Mouse (Mus musculus) cerebellum, adult 2 months (tissue): ENCODE data around the gene Map3k3. TPM values are rescaled to one million over a fixed set of nuclear protein-coding genes. Genes with fewer than 3 reads are reported as not detected.

ENCODE experiments used
- DNase-seq, 2 experiments: peaks; one replicate each; pipeline ENCODE4 v3.0.0; 2021
- H3K27ac ChIP-seq: fragments of 200-500 bp; 2 replicates; pipeline ENCODE4 v1.5.1; 2012; ENCODE audit warnings: low read length, control low read depth, inconsistent platforms; ENCODE audit not compliant: insufficient read depth
- H3K27me3 ChIP-seq: fragments of 200-500 bp; 2 replicates; pipeline ENCODE4 v1.6.1; 2012; ENCODE audit warnings: inconsistent platforms, mild to moderate bottlenecking, low read length, moderate library complexity; ENCODE audit not compliant: control insufficient read depth, insufficient read depth
- H3K4me1 ChIP-seq: fragments of 200-500 bp; 2 replicates; pipeline ENCODE4 v1.6.1; 2011; ENCODE audit warnings: low read length; ENCODE audit not compliant: control insufficient read depth, insufficient read depth
- H3K4me3 ChIP-seq: fragments of 200-500 bp; replicated peaks from 2 replicates; pipeline ENCODE3; 2011; ENCODE audit warnings: mild to moderate bottlenecking, low read depth, low read length, control low read depth; ENCODE audit not compliant: insufficient read depth
- CTCF ChIP-seq: fragments of 200-500 bp; IDR thresholded peaks from 2 replicates; pipeline ENCODE4 v1.5.1; 2011; ENCODE audit warnings: low read depth, mild to moderate bottlenecking, control low read depth, low read length, moderate library complexity, borderline replicate concordance; ENCODE audit not compliant: insufficient read depth
- POLR2A ChIP-seq: fragments of 200-500 bp; IDR thresholded peaks from 2 replicates; pipeline ENCODE4 v1.6.1; 2011; ENCODE audit warnings: low read length, control low read depth, borderline replicate concordance; ENCODE audit not compliant: insufficient read depth
- WGBS: fragments of 180-500 bp; shearing (Covaris S2); methylation state at CpG from one replicate; pipeline ENCODE4 v1.1.7; 2018; 5-methylcytosine and 5-hydroxymethylcytosine counted together
- polyA plus RNA-seq: library from polyadenylated mRNA; depleted of rRNA; stranded (reverse); fragments of >200 nt; gene quantifications from 2 replicates; pipeline ENCODE4 v1.2.3, GENCODE M21; 2012

The Map3k3 gene
- polyA plus RNA-seq, 1 experiment: 33.8 TPM

DNA sequence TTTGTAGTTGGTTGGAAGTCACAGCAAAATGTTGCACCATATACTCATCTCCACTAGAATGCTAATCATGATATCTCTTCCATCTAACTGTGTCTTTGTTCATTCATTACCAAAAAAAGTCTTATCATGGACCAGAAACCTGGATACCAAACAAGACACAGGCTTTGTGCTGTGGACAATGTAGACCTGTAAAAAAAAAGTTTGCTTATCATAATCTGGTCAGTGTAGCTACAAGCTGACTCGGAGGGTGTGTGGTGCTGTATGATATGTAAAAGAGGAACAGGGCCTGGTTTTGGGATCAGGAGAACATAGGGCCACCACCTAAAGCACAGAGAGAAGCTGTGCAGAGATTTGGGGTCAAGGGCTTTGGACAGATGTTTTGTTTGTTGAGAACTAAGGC, 45.1 kb downstream of the Map3k3 start:
- Histone ChIP-seq H3K4me3 (no peak overlapping the region), H3K27ac (no peak overlapping the region), H3K4me1 (peaks cover 4% of the 10 kb centered on the region; the same call in 1 of the 2 replicates), H3K27me3 (no peaks in the 10 kb centered on the region)
- TF ChIP-seq POLR2A (no peak), CTCF (no peak)
- DNase-seq: no peak
- 93% methylated on average over 1 of the region's 1 CpGs for whole genome bisulfite sequencing

DNA sequence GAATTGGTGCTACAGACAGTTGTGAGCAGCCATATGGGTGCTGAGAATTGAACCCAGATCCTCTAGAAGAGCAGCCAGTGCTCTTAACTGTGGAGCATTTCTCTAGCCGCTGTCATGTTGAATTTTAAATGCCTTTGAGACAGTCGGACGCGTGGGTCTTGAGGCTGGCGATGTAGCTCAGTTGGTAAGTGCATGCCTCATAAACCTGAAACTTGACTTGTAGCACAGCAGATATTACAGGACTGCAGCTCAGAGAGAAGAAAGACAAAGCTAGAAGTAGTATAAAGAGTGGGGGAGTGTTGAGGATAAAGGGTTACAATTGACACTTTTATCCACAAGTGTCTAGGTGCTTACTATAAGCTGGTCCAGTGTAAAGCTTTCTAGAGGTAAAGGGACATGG, 48.1 kb downstream of the Map3k3 start:
- DNase-seq: no peak
- H3K4me1 ChIP-seq: peaks cover 8% of the 10 kb centered on the region; the same call in 1 of the 2 replicates
- WGBS: 87% methylated on average over 5 of the region's 5 CpGs
- no peak overlapping the region for H3K4me3 ChIP-seq
- TF ChIP-seq POLR2A (no peak), CTCF (no peak)
- no peaks in the 10 kb centered on the region for H3K27me3 ChIP-seq
- H3K27ac ChIP-seq: no peak overlapping the region

DNA sequence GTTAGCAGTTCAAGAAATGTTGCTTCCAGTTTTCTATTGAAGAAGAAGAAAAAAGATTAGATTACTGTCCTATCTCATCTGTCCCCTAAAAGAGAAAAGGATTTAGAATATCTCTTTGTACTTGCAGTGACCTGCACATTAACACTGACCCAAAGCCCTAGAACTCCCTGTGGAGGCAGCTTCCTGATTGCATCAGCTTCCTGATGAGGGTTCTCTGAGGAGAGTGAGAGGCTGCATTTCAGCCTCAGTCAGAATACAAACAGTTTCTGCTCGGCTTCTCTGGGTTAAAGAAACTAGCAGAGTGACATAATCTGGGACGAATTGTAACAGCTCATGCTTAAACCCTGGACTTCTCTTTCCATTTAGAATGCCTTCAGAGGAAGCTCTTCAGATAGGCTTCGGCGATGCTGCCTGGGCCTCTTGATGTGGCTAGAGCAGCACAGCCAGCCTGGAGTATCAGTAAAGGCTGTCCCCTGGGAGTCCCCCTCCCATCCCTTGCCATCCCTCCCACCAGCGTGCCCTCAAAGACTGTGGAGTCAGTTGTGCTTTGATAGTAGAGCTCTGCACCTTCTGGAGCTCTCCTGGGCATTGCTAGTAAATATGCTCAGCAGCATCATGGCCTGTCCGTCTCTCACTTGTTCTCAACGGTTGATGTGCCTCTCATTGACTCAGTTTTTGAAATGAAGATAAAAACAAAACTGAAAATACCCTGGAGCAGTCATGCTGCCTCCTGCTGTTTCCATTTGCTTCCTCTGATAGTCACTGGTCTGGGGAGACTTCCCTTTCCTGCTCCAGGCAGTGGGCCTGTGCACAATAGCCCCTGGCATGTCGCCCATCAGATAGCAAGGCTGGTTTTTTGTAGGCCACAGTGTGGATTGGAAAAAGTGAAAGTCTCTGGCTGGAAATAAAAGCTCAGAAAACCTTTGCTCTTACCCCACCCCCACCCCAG, 50.4 kb downstream of the Map3k3 start:
- DNase-seq: peak; percentile 59 to 69
- Histone ChIP-seq H3K27ac (peak overlapping the region; percentile 58), H3K4me3 (no peak overlapping the region), H3K4me1 (peaks cover 8% of the 10 kb centered on the region; the same call in 1 of the 2 replicates), H3K27me3 (no peaks in the 10 kb centered on the region)
- 17% methylated on average over 8 of the region's 8 CpGs for WGBS
- TF ChIP-seq POLR2A: no peak
- TF ChIP-seq CTCF: no peak

DNA sequence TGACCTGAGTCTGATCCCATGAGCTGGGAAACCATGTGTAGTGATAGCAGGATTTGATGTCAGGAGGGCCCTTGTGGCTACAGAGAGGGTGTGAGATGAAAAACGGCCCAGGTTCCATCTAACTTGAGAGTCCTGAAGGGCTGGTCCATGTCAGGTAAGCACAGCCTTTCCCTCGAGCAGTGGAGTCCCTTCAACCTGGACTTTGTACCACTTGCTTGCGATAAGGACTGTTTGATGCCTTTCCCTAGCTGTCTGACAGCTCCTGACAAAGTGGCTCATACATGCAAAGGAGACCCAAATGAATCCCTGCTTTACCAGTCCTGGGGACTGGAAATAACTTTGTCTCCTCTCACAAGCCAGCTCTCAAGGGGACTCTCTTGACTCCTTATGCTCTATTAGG, 66.8 kb downstream of the Map3k3 start:
- H3K4me1 ChIP-seq: peaks cover 13% of the 10 kb centered on the region
- peak overlapping the region; percentile 34 for H3K27ac ChIP-seq
- DNase-seq: no peak
- no peak for TF ChIP-seq CTCF
- no peak for TF ChIP-seq POLR2A
- 95% methylated on average over 3 of the region's 3 CpGs for WGBS
- H3K4me3 ChIP-seq: no peak overlapping the region
- no peaks in the 10 kb centered on the region for H3K27me3 ChIP-seq

DNA sequence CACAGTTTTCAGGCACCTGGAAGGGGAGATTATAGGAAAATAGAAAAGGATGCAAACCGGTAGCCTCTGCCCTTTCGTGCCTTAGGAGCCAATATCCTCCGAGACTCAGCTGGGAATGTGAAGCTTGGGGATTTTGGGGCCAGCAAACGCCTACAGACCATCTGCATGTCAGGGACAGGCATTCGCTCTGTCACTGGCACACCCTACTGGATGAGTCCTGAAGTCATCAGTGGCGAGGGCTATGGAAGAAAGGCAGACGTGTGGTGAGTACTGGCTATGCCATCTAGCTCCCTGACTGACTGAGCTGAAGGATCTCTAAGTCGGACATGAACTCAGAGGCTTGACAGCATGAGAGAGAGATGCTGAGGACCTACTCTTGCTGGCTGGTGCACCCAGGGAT, 67.7 kb downstream of the Map3k3 start:
- no peak overlapping the region for H3K4me3 ChIP-seq
- peak in 1 of 2 experiments; percentile 68 for DNase-seq
- peak overlapping the region; percentile 66 for H3K27ac ChIP-seq
- peaks cover 14% of the 10 kb centered on the region for H3K4me1 ChIP-seq
- H3K27me3 ChIP-seq: no peaks in the 10 kb centered on the region
- TF ChIP-seq CTCF: peak; percentile 51; the same call in 1 of the 2 replicates
- no peak for TF ChIP-seq POLR2A
- 13% methylated on average over 8 of the region's 8 CpGs for WGBS

DNA sequence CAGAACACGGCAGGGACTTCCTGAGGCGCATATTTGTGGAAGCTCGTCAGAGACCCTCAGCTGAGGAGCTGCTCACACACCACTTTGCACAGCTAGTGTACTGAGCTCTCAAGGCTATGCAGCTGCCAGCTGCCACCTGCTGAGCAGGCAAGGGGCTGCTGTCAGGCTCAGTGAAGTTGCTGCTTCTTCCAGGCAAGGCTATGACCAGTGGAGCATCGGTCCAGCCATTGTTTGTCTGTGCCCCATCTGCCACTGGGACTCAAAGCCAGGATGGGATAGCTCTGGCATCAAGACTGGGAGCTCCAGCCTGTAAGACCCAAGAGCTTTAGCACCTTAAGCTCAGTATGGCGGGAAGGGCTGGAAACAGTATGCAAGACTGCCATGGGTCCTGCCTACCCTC, 69.7 kb downstream of the Map3k3 start:
- no peaks in the 10 kb centered on the region for H3K27me3 ChIP-seq
- H3K4me3 ChIP-seq: no peak overlapping the region
- 21% methylated on average over 5 of the region's 5 CpGs for WGBS
- no peak for DNase-seq
- H3K27ac ChIP-seq: no peak overlapping the region
- TF ChIP-seq CTCF: no peak
- no peak for TF ChIP-seq POLR2A
- H3K4me1 ChIP-seq: peaks cover 25% of the 10 kb centered on the region

DNA sequence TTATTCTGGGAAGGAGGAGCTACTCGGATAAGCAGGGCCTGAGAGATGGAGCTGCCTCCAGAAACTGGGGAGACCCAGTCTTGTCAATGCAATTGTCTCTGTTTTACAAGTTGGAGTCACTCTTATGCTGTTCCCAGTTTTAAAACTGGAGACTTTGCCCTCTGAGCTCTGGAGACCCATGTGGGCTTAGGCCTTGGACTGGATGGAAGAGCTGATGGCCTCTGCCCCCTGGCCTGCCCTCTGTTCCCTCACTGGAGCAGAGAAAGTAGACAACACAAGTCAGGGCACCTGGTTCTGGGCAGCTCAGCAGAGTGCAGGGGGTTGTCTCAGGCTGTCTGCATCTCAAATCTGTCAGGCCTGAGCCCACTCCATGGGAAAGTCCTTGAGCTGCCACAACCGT, 70.4 kb downstream of the Map3k3 start:
- Histone ChIP-seq H3K4me1 (peaks cover 27% of the 10 kb centered on the region), H3K27ac (0 out of 2 replicates have a peak overlapping the region, but pooled peaks have one; percentile 0), H3K27me3 (no peaks in the 10 kb centered on the region), H3K4me3 (no peak overlapping the region)
- TF ChIP-seq POLR2A: no peak
- TF ChIP-seq CTCF: no peak
- DNase-seq: no peak
- 35% methylated on average over 2 of the region's 2 CpGs for WGBS

DNA sequence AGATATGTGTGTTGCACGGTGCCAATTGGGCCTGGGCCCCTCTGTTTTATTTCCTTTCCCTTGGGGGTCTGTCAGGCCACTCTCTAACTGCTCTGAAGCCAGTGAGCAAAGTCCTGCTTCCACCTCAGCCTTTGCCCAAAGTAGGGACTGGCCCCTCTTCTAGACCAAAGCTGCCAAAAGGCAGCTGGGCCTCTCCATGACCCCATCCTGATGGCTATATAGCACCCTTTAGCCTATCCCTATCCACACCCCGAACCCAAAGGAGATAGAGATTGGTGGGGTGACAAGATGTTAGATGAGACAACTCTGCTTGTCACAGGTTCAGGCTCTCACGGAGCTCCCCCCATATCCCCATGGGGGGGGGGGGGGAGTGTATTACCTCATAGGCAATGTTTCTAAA, 71.3 kb downstream of the Map3k3 start:
- no peaks in the 10 kb centered on the region for H3K27me3 ChIP-seq

More for the DNA sequence above, 71.3 kb downstream of the Map3k3 start:
- TF ChIP-seq CTCF (no peak), POLR2A (no peak)
- H3K4me3 ChIP-seq: no peak overlapping the region
- DNase-seq: no peak
- 0 out of 2 replicates have a peak overlapping the region, but pooled peaks have one; percentile 33 for H3K27ac ChIP-seq
- peaks cover 28% of the 10 kb centered on the region for H3K4me1 ChIP-seq
- 13% methylated on average over 3 of the region's 3 CpGs for WGBS
